Mouse (Mus musculus) thymus, adult 2 months (tissue): ENCODE measurements around the gene Chd5.

Source experiments
- CTCF ChIP-seq: fragments of 200-500 bp; IDR thresholded peaks from 2 replicates; pipeline ENCODE4 v1.5.1; 2012; ENCODE audit warnings: mild to moderate bottlenecking, control low read depth, low read length, moderate library complexity, borderline replicate concordance; ENCODE audit not compliant: control insufficient read depth, poor library complexity, insufficient read depth; ENCODE audit errors: extremely low read depth
- POLR2A ChIP-seq: fragments of 200-500 bp; IDR thresholded peaks from 2 replicates; pipeline ENCODE4 v1.6.1; 2012; ENCODE audit warnings: mild to moderate bottlenecking, low read length, control low read depth, moderate library complexity; ENCODE audit not compliant: control insufficient read depth, poor library complexity, insufficient read depth; ENCODE audit errors: extremely low read depth

- TF ChIP-seq POLR2A (no peak), CTCF (no peak)
Observed at GRCm38 (mm10) chr4:152296371-152296770, 42.1 kb upstream of the Chd5 start.
